Mouse (Mus musculus): ENCODE results near the gene Fcrl6. TPM values are rescaled to one million over a fixed set of nuclear protein-coding genes. Genes with fewer than 3 reads are reported as not detected.

The Fcrl6 gene
- not detected in 2 replicates for polyA plus RNA-seq (2015; fragmentation: Nextera tagmentation; extraction: Ambion mirVana)

GRCm38 (mm10) chr1:172602326-172602725 is at the start of gene Fcrl6:
Gene Fcrl6, minus strand, starts transcription at chr1:172602551.
- TF ChIP-seq EP300 (optimal IDR thresholded peaks at IDR 0.05) (no peak), CTCF (IDR thresholded peaks at IDR 0.05; ENCODE audit: low read depth) (no peak)
- Histone ChIP-seq H3K9ac (ENCODE audit: low read length) (no peak within 1 kb of the TSS), H3K36me3 (ENCODE audit: control insufficient read depth, insufficient read depth, low read length) (no peaks in the 10 kb centered on the region), H3K4me3 (ENCODE audit: low read depth, low read length) (no peak within 1 kb of the TSS), H3K9me3 (ENCODE audit: control insufficient read depth, low read length) (no peaks in the 10 kb centered on the region), H3K27me3 (ENCODE audit: control insufficient read depth, insufficient read depth, low read length) (no peaks in the 10 kb centered on the region), H3K4me1 (replicated peaks; ENCODE audit: control insufficient read depth, insufficient read depth) (no peaks in the 10 kb centered on the region), H3K4me2 (replicated peaks; ENCODE audit: low read depth) (no peak within 1 kb of the TSS), H3K27ac (replicated peaks) (no peak within 1 kb of the TSS)
- no peak for ATAC-seq (ENCODE audit: low FRiP score, low TSS enrichment)
- 54% methylated on average over 1 of the region's 1 CpGs for WGBS
- no peak for DNase-seq (ENCODE audit: low spot score)

DNA sequence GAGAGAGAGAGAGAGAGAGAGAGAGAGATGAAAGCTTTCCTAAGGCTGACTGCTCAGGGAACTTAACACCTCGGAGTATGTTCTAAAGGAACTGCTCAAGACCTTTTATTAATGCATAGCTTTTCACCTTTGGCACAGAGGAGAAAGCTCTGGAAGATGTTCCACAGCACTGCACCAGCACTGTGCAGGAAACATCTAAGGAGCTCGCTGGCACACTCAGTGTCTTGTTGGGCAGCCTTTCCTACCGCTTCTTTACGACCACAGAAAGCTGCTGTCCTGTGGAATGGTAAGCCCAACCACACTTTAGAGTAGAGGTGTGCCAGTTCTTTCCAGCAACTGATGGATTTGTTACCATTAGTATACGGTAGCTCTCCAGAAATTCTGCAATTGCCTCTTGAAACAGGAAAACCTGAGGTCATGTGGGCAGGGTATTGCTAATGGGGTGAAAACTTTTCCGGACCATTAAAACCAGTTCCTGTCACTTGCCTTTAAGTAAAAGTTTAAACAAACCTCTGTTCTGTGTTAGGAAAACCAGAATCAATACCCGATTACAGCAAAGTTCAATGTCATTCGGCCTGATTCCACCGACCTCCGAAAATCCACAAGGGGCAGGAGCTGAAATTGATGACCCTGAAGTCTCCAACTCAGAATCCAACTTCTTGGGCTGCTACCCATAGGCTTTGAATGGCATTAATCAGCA is 49.1 kb upstream of the Fcrl6 start:
- H3K27ac ChIP-seq (replicated peaks) = no peak overlapping the region
- ATAC-seq (ENCODE audit: low FRiP score, low TSS enrichment) = no peak
- no peaks in the 10 kb centered on the region for H3K27me3 ChIP-seq (ENCODE audit: control insufficient read depth, insufficient read depth, low read length)

GRCm38 (mm10) chr1:172650519-172651287 is 48.4 kb upstream of the Fcrl6 start:
- no peaks in the 10 kb centered on the region for H3K27me3 ChIP-seq (ENCODE audit: control insufficient read depth, insufficient read depth, low read length)
- no peak overlapping the region for H3K27ac ChIP-seq (replicated peaks)
- DNase-seq (ENCODE audit: low spot score) (no peak), ATAC-seq (ENCODE audit: low FRiP score, low TSS enrichment) (no peak)
- TF ChIP-seq EP300 (optimal IDR thresholded peaks at IDR 0.05) = no peak
- peak; percentile 67 for TF ChIP-seq CTCF (IDR thresholded peaks at IDR 0.05; ENCODE audit: low read depth)
- no peaks in the 10 kb centered on the region for H3K36me3 ChIP-seq (ENCODE audit: control insufficient read depth, insufficient read depth, low read length)
- WGBS = 52% methylated on average over 8 of the region's 8 CpGs
- no peak overlapping the region for H3K9ac ChIP-seq (ENCODE audit: low read length)
- no peaks in the 10 kb centered on the region for H3K9me3 ChIP-seq (ENCODE audit: control insufficient read depth, low read length)
- no peak overlapping the region for H3K4me2 ChIP-seq (replicated peaks; ENCODE audit: low read depth)
- H3K4me1 ChIP-seq (replicated peaks; ENCODE audit: control insufficient read depth, insufficient read depth) = no peaks in the 10 kb centered on the region
- no peak overlapping the region for H3K4me3 ChIP-seq (ENCODE audit: low read depth, low read length)

More for the DNA sequence above, 49.1 kb upstream of the Fcrl6 start:
- no peaks in the 10 kb centered on the region for H3K4me1 ChIP-seq (replicated peaks; ENCODE audit: control insufficient read depth, insufficient read depth)
- TF ChIP-seq CTCF (IDR thresholded peaks at IDR 0.05; ENCODE audit: low read depth) (no peak), EP300 (optimal IDR thresholded peaks at IDR 0.05) (no peak)
- H3K4me3 ChIP-seq (ENCODE audit: low read depth, low read length) = no peak overlapping the region
- no peak for DNase-seq (ENCODE audit: low spot score)
- no peak overlapping the region for H3K9ac ChIP-seq (ENCODE audit: low read length)
- H3K4me2 ChIP-seq (replicated peaks; ENCODE audit: low read depth) = no peak overlapping the region
- H3K9me3 ChIP-seq (ENCODE audit: control insufficient read depth, low read length) = no peaks in the 10 kb centered on the region
- no peaks in the 10 kb centered on the region for H3K36me3 ChIP-seq (ENCODE audit: control insufficient read depth, insufficient read depth, low read length)
- WGBS = 59% methylated on average over 10 of the region's 10 CpGs

GRCm38 (mm10) chr1:172649396-172649795 is 47.0 kb upstream of the Fcrl6 start:
- 83% methylated on average over 9 of the region's 9 CpGs for WGBS
- Histone ChIP-seq H3K4me1 (replicated peaks; ENCODE audit: control insufficient read depth, insufficient read depth) (no peaks in the 10 kb centered on the region), H3K27me3 (ENCODE audit: control insufficient read depth, insufficient read depth, low read length) (no peaks in the 10 kb centered on the region), H3K4me3 (ENCODE audit: low read depth, low read length) (no peak overlapping the region), H3K36me3 (ENCODE audit: control insufficient read depth, insufficient read depth, low read length) (no peaks in the 10 kb centered on the region), H3K9ac (ENCODE audit: low read length) (no peak overlapping the region), H3K27ac (replicated peaks) (no peak overlapping the region), H3K9me3 (ENCODE audit: control insufficient read depth, low read length) (no peaks in the 10 kb centered on the region), H3K4me2 (replicated peaks; ENCODE audit: low read depth) (no peak overlapping the region)
- TF ChIP-seq CTCF (IDR thresholded peaks at IDR 0.05; ENCODE audit: low read depth) (no peak), EP300 (optimal IDR thresholded peaks at IDR 0.05) (no peak)
- DNase-seq (ENCODE audit: low spot score) (no peak), ATAC-seq (ENCODE audit: low FRiP score, low TSS enrichment) (no peak)

DNA sequence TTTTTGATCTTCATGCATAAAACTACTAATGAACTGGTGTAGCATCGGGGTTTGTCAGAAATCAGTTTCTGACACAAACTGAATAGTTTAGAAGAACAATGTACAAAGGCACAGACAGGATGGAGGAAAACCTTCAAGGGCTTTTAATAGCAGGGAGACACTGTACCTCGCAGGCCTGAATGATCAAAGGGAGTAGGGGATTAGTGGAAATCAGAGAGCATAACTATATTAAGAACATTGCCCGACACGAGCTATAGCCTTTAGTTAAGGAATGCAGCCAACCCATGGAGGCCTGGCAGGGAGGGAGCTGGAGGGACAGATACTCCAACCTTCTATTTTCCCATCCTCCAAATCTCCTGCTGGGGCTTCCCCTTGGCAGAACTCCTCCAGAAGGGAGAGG is 44.9 kb upstream of the Fcrl6 start:
- H3K9ac ChIP-seq (ENCODE audit: low read length) = no peak overlapping the region
- no peak overlapping the region for H3K27ac ChIP-seq (replicated peaks)
- no peaks in the 10 kb centered on the region for H3K27me3 ChIP-seq (ENCODE audit: control insufficient read depth, insufficient read depth, low read length)
- TF ChIP-seq CTCF (IDR thresholded peaks at IDR 0.05; ENCODE audit: low read depth) (no peak), EP300 (optimal IDR thresholded peaks at IDR 0.05) (no peak)
- no peak overlapping the region for H3K4me2 ChIP-seq (replicated peaks; ENCODE audit: low read depth)
- ATAC-seq (ENCODE audit: low FRiP score, low TSS enrichment) (no peak), DNase-seq (ENCODE audit: low spot score) (no peak)
- 42% methylated on average over 4 of the region's 4 CpGs for WGBS
- no peaks in the 10 kb centered on the region for H3K4me1 ChIP-seq (replicated peaks; ENCODE audit: control insufficient read depth, insufficient read depth)
- no peaks in the 10 kb centered on the region for H3K36me3 ChIP-seq (ENCODE audit: control insufficient read depth, insufficient read depth, low read length)
- no peaks in the 10 kb centered on the region for H3K9me3 ChIP-seq (ENCODE audit: control insufficient read depth, low read length)
- no peak overlapping the region for H3K4me3 ChIP-seq (ENCODE audit: low read depth, low read length)

DNA sequence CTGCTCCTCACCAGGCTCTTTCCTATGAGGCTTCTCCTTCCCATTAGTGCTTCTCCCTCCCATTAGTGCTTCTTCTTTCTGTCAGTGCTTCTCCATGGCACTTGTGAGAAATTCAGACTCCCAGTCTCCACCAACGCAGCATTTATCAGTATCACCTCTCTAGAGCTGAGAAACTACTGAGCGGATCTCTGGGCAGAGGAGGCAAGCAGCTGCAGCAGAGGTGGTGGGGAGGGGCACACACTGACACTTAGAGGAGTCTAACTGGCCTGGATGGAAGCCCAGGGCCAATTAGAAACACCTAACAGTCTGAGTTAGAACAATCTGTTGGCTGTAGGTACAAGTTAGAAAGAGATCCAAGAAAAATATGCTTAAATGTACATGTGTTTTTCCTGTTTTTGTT is 36.4 kb upstream of the Fcrl6 start:
- WGBS = 41% methylated on average over 2 of the region's 2 CpGs
- H3K27ac ChIP-seq (replicated peaks) = no peak overlapping the region
- ATAC-seq (ENCODE audit: low FRiP score, low TSS enrichment) (no peak), DNase-seq (ENCODE audit: low spot score) (no peak)
- no peaks in the 10 kb centered on the region for H3K36me3 ChIP-seq (ENCODE audit: control insufficient read depth, insufficient read depth, low read length)
- TF ChIP-seq EP300 (optimal IDR thresholded peaks at IDR 0.05) = no peak
- no peak for TF ChIP-seq CTCF (IDR thresholded peaks at IDR 0.05; ENCODE audit: low read depth)
- no peak overlapping the region for H3K4me3 ChIP-seq (ENCODE audit: low read depth, low read length)
- H3K4me2 ChIP-seq (replicated peaks; ENCODE audit: low read depth) = no peak overlapping the region
- no peak overlapping the region for H3K9ac ChIP-seq (ENCODE audit: low read length)
- H3K9me3 ChIP-seq (ENCODE audit: control insufficient read depth, low read length) = no peaks in the 10 kb centered on the region
- no peaks in the 10 kb centered on the region for H3K27me3 ChIP-seq (ENCODE audit: control insufficient read depth, insufficient read depth, low read length)
- H3K4me1 ChIP-seq (replicated peaks; ENCODE audit: control insufficient read depth, insufficient read depth) = no peaks in the 10 kb centered on the region

Measured in stomach, postnatal 0 days (tissue).